Mouse (Mus musculus): ENCODE measurements around the gene Ros1. TPM values are rescaled to one million over a fixed set of nuclear protein-coding genes. Genes with fewer than 3 reads are reported as not detected.
A peak's percentile ranks its signal among the peaks of the same experiment; 100 is the strongest.

Ros1 gene
- total RNA-seq, 1 experiment = 0.04 TPM

DNA sequence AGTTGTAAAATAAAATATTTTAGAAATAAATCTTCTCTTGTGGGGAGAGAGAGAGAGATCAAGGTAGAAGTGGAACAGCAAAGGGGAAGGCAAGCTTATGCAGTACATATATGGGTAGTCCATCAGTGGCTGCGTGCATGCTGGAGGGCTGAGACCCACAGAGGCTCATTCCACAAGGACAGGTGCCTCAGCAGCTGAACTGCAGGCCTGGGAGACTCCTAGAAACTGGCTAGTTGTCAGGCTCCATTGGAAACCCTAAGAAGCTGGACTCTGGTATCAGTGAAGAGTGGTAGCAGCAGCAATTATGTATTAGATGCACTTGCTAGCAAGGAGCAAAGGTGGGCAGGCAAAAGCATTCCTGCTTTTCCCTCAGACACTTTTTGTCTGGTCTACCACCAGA, 155.7 kb downstream of the Ros1 start:
- TF ChIP-seq CHD2 (IDR thresholded peaks at IDR 0.05; ENCODE audit: low read depth, low read length) = no peak
- no peak for TF ChIP-seq HCFC1 (IDR thresholded peaks at IDR 0.05; ENCODE audit: borderline replicate concordance, insufficient read depth, low read length)
- TF ChIP-seq ZNF384 (IDR thresholded peaks at IDR 0.05; ENCODE audit: low read depth, low read length) = no peak
- no peak for TF ChIP-seq ZC3H11A (IDR thresholded peaks at IDR 0.05; ENCODE audit: borderline replicate concordance, low read depth, low read length)
- no peak for TF ChIP-seq MAFK (IDR thresholded peaks at IDR 0.05; ENCODE audit: insufficient read depth, low read depth, low read length)
- in situ Hi-C loops (cut with MboI; ENCODE audit: low sequenced_read_pairs in 2 of 2, unreplicated experiment in 2 of 2) = no loop called here

DNA sequence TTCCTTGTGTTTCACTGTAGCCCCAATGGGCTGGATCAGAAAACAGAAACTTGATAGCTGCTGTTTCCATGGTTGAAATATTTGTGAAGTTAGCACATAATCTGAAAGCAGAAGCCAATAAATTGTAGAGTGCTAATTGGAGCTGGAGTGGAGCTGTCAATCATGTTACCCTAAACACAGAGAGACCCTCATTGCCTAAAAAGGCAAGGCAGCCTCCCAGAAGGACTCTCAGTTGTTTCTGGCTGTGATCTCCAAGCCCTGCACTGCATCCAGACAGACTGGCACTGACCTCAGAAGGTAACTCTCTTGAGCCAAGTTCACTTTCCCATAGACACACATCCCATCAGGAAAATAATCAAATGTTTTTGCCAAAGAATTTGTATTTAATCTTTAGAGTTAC, 161.3 kb downstream of the Ros1 start:
- Histone ChIP-seq H3K27ac (ENCODE audit: insufficient read depth, low read depth, low read length, poor library complexity, severe bottlenecking) (no peak overlapping the region), H3K4me1 (ENCODE audit: control insufficient read depth in 2 of 2, insufficient read depth in 2 of 2, low read length in 2 of 2, poor library complexity in 1 of 2) (peaks cover 0 to 2% of the 10 kb centered on the region in 2 experiments; a peak in 1 of 4 replicates), H3K9ac (ENCODE audit: insufficient read depth, low read depth, low read length, poor library complexity, severe bottlenecking) (no peak overlapping the region), H3K36me3 (ENCODE audit: control insufficient read depth, insufficient read depth, low read length, poor library complexity, severe bottlenecking) (no peaks in the 10 kb centered on the region), H3K9me3 (ENCODE audit: control insufficient read depth, insufficient read depth, low read depth, low read length) (no peaks in the 10 kb centered on the region), H3K4me3 (ENCODE audit: insufficient read depth in 1 of 2, low read depth in 1 of 2, low read length in 2 of 2, poor library complexity in 1 of 2, severe bottlenecking in 1 of 2) (no peak overlapping the region)
- in situ Hi-C loops (cut with MboI; ENCODE audit: low sequenced_read_pairs in 2 of 2, unreplicated experiment in 2 of 2) = no loop called here
- TF ChIP-seq MAFK (IDR thresholded peaks at IDR 0.05; ENCODE audit: insufficient read depth, low read depth, low read length) = no peak
- no peak for TF ChIP-seq ZNF384 (IDR thresholded peaks at IDR 0.05; ENCODE audit: low read depth, low read length)
- TF ChIP-seq HCFC1 (IDR thresholded peaks at IDR 0.05; ENCODE audit: borderline replicate concordance, insufficient read depth, low read length) = no peak
- DNase-seq (ENCODE audit: low read depth, low spot score) = no peak

More for the DNA sequence above, 155.7 kb downstream of the Ros1 start:
- no peak for DNase-seq (ENCODE audit: low read depth, low spot score)
- Histone ChIP-seq H3K9ac (ENCODE audit: insufficient read depth, low read depth, low read length, poor library complexity, severe bottlenecking) (no peak overlapping the region), H3K9me3 (ENCODE audit: control insufficient read depth, insufficient read depth, low read depth, low read length) (no peaks in the 10 kb centered on the region), H3K4me1 (ENCODE audit: control insufficient read depth in 2 of 2, insufficient read depth in 2 of 2, low read length in 2 of 2, poor library complexity in 1 of 2) (no peaks in the 10 kb centered on the region), H3K27ac (ENCODE audit: insufficient read depth, low read depth, low read length, poor library complexity, severe bottlenecking) (no peak overlapping the region), H3K36me3 (ENCODE audit: control insufficient read depth, insufficient read depth, low read length, poor library complexity, severe bottlenecking) (no peaks in the 10 kb centered on the region), H3K4me3 (ENCODE audit: insufficient read depth in 1 of 2, low read depth in 1 of 2, low read length in 2 of 2, poor library complexity in 1 of 2, severe bottlenecking in 1 of 2) (no peak overlapping the region)

DNA sequence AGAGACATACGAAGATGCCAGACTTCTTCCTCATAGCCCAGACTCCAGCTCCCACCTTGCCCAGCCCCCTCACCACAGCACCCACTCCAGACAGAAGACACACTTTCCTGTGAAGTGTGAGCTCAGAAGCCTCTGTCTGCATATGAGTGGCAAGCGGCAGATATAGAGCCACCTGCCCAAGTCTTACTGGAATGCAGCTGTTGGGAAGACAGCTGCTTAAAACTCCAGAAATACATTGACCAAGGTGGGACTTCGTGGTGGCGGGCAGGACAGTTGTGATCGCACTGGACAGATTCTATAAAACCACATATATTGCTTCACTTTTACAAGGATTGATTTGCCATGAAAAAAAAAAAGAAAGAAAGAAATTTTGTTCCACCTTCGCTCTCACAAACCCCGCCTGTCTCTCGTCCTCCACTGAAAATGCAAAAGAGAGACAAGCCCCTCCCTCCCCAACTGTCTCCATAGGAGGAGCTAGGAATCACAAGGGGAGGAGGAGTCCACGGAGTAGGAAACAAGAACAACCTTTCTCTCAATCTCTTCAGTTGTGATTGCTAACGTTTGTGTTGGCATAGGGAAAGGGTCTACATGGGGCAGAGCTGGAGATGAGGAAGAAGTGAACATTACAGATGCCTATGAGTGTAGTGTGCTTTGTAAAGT, 165.5 kb downstream of the Ros1 start:
- DNase-seq (ENCODE audit: low read depth, low spot score) = no peak

DNA sequence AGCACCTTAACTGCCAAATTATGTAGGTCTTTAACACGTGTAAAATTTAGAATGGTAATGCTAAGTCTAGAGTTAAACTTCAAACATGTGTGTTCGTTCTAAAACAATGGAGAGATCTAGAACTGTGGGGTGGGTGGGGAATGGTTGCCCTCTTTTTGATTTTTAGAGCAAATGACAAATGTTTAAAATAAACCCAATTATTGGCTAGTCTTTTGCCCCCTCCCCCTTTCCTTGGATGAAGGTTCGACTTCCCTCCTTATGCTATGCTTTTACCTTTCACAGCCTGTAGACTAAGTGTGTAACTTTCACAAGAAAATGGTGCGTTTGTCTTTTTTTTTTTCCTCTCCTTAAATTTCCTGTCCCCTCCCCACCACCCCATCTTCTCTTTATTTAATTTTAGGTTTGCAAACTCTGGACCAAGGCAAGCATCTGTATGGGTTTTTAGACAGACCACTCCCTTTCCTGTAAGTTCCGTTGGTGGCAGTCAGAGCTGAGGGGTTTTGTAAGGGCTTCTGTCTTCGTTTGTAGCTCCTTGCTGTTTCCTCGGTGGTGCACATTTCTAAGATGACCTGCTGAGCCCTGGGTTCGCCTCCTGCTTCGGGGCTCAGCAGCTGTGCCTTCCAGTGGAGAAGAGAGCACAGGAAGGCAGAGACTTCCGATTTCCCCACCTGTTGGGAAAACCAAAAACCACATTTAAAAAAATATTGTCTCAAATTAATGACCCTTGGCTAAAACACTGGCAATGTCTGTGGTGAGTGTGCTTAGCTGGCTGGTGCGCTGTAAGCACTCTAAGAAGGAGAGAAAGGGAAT, 166.3 kb downstream of the Ros1 start:
- Histone ChIP-seq H3K36me3 (ENCODE audit: control insufficient read depth, insufficient read depth, low read length, poor library complexity, severe bottlenecking) (no peaks in the 10 kb centered on the region), H3K9me3 (ENCODE audit: control insufficient read depth, insufficient read depth, low read depth, low read length) (no peaks in the 10 kb centered on the region), H3K27ac (ENCODE audit: insufficient read depth, low read depth, low read length, poor library complexity, severe bottlenecking) (no peak overlapping the region), H3K9ac (ENCODE audit: insufficient read depth, low read depth, low read length, poor library complexity, severe bottlenecking) (no peak overlapping the region), H3K4me1 (ENCODE audit: control insufficient read depth in 2 of 2, insufficient read depth in 2 of 2, low read length in 2 of 2, poor library complexity in 1 of 2) (peaks cover 0 to 2% of the 10 kb centered on the region in 2 experiments; a peak in 1 of 4 replicates), H3K4me3 (ENCODE audit: insufficient read depth in 1 of 2, low read depth in 1 of 2, low read length in 2 of 2, poor library complexity in 1 of 2, severe bottlenecking in 1 of 2) (no peak overlapping the region)
- DNase-seq (ENCODE audit: low read depth, low spot score) = no peak
- no peak for TF ChIP-seq HCFC1 (IDR thresholded peaks at IDR 0.05; ENCODE audit: borderline replicate concordance, insufficient read depth, low read length)
- in situ Hi-C loops (cut with MboI; ENCODE audit: low sequenced_read_pairs in 2 of 2, unreplicated experiment in 2 of 2) = no loop called here

More for the DNA sequence above, 165.5 kb downstream of the Ros1 start:
- no peaks in the 10 kb centered on the region for H3K9me3 ChIP-seq (ENCODE audit: control insufficient read depth, insufficient read depth, low read depth, low read length)
- no peak overlapping the region for H3K4me3 ChIP-seq (ENCODE audit: insufficient read depth in 1 of 2, low read depth in 1 of 2, low read length in 2 of 2, poor library complexity in 1 of 2, severe bottlenecking in 1 of 2)
- no peaks in the 10 kb centered on the region for H3K36me3 ChIP-seq (ENCODE audit: control insufficient read depth, insufficient read depth, low read length, poor library complexity, severe bottlenecking)
- H3K4me1 ChIP-seq (ENCODE audit: control insufficient read depth in 2 of 2, insufficient read depth in 2 of 2, low read length in 2 of 2, poor library complexity in 1 of 2) = peaks cover 0 to 2% of the 10 kb centered on the region in 2 experiments; a peak in 1 of 4 replicates
- peak; percentile 30; the same call in 1 of the 2 replicates for TF ChIP-seq ZNF384 (IDR thresholded peaks at IDR 0.05; ENCODE audit: low read depth, low read length)
- no peak for TF ChIP-seq ZC3H11A (IDR thresholded peaks at IDR 0.05; ENCODE audit: borderline replicate concordance, low read depth, low read length)
- no peak overlapping the region for H3K9ac ChIP-seq (ENCODE audit: insufficient read depth, low read depth, low read length, poor library complexity, severe bottlenecking)
- H3K27ac ChIP-seq (ENCODE audit: insufficient read depth, low read depth, low read length, poor library complexity, severe bottlenecking) = no peak overlapping the region
- in situ Hi-C loops (cut with MboI; ENCODE audit: low sequenced_read_pairs in 2 of 2, unreplicated experiment in 2 of 2) = no loop called here

Measured in ES-E14 (cell line).